Mouse (Mus musculus) neural tube, embryonic 12.5 days (tissue): ENCODE results near the gene Med20. TPM values are rescaled to one million over a fixed set of nuclear protein-coding genes. Genes with fewer than 3 reads are reported as not detected.
A peak's percentile ranks its signal among the peaks of the same experiment; 100 is the strongest.
"Not testable (repeated sequence)": the region's sequence is repeated elsewhere in the genome, so short reads cannot be mapped to it uniquely, and the experiment has no call there.

Experiments used
- ATAC-seq: fragments of 200-750 bp; cut with Nextera tagmentation; 2 replicates; pipeline ENCODE4 v1.8.0; 2017; ENCODE audit warnings: low read depth, mild to moderate bottlenecking, moderate TSS enrichment, moderate library complexity; ENCODE audit not compliant: low FRiP score
- H3K27ac ChIP-seq: fragments of 300-500 bp; sonication (generic); 2 replicates; pipeline ENCODE4 v1.5.1; 2016
- H3K27me3 ChIP-seq: fragments of 300-500 bp; sonication (generic); replicated peaks from 2 replicates; pipeline ENCODE4 v1.6.1; 2016; ENCODE audit warnings: mild to moderate bottlenecking
- H3K36me3 ChIP-seq: fragments of 300-500 bp; sonication (generic); 2 replicates; pipeline ENCODE4 v1.6.1; 2016; ENCODE audit warnings: mild to moderate bottlenecking
- H3K4me1 ChIP-seq: fragments of 300-500 bp; sonication (generic); 2 replicates; pipeline ENCODE4 v1.6.1; 2016
- H3K4me2 ChIP-seq: fragments of 300-500 bp; sonication (generic); replicated peaks from 2 replicates; pipeline ENCODE4 v1.6.1; 2016; ENCODE audit warnings: mild to moderate bottlenecking
- H3K4me3 ChIP-seq: fragments of 300-500 bp; sonication (generic); 2 replicates; pipeline ENCODE4 v1.5.1; 2016
- H3K9ac ChIP-seq: fragments of 300-500 bp; sonication (generic); 2 replicates; pipeline ENCODE4 v1.6.1; 2016; ENCODE audit warnings: mild to moderate bottlenecking
- H3K9me3 ChIP-seq: fragments of 300-500 bp; sonication (generic); 2 replicates; pipeline ENCODE4 v1.6.1; 2016; ENCODE audit warnings: mild to moderate bottlenecking
- WGBS: fragments of 180-500 bp; shearing (Covaris S2); methylation state at CpG from one replicate; pipeline ENCODE4 v1.1.7; 2016; 5-methylcytosine and 5-hydroxymethylcytosine counted together
- polyA plus RNA-seq: library from polyadenylated mRNA; unstranded; fragments of >200 nt; fragmentation: Nextera tagmentation; extraction: Ambion mirVana; gene quantifications from 2 replicates; pipeline ENCODE4 v1.2.1, GENCODE M21; 2016

Med20 gene
- polyA plus RNA-seq, 1 experiment from 2014 or later = 41.6 TPM

DNA sequence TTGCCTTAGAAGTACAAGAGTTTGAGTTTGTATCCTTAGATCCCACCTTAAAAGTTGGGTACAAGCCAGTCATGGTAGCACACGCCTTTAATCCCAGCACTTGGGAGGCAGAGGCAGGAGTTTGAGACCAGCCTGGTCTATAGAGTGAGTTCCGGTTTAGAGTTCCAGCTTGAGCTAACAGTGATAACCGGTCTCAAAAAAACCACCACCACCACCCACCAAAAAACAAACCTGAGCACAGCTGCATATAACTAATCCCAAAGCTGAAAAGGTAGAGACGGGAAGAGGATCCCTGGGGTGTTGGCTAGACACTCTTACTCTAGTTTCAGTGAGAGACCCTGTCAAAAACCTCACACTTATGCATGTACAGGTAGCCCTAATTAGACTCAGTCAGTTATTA is 5.3 kb downstream of the Med20 start:
- peaks cover 13% of the 10 kb centered on the region for H3K4me1 ChIP-seq
- H3K9ac ChIP-seq = no peak overlapping the region
- WGBS = 91% methylated on average over 4 of the region's 4 CpGs
- H3K4me3 ChIP-seq = no peak overlapping the region
- no peaks in the 10 kb centered on the region for H3K9me3 ChIP-seq
- no peak overlapping the region for H3K4me2 ChIP-seq
- ATAC-seq = no peak
- no peaks in the 10 kb centered on the region for H3K27me3 ChIP-seq
- H3K27ac ChIP-seq = no peak overlapping the region
- H3K36me3 ChIP-seq = peaks cover 53% of the 10 kb centered on the region

GRCm38 (mm10) chr17:47617605-47618307 is 6.4 kb downstream of the Med20 start:
- Histone ChIP-seq H3K36me3 (peaks cover 64% of the 10 kb centered on the region), H3K9ac (no peak overlapping the region), H3K4me1 (peaks cover 4% of the 10 kb centered on the region), H3K4me3 (no peak overlapping the region), H3K9me3 (no peaks in the 10 kb centered on the region), H3K27me3 (no peaks in the 10 kb centered on the region), H3K27ac (no peak overlapping the region), H3K4me2 (no peak overlapping the region)
- WGBS = 93% methylated on average over 9 of the region's 9 CpGs
- ATAC-seq = no peak

DNA sequence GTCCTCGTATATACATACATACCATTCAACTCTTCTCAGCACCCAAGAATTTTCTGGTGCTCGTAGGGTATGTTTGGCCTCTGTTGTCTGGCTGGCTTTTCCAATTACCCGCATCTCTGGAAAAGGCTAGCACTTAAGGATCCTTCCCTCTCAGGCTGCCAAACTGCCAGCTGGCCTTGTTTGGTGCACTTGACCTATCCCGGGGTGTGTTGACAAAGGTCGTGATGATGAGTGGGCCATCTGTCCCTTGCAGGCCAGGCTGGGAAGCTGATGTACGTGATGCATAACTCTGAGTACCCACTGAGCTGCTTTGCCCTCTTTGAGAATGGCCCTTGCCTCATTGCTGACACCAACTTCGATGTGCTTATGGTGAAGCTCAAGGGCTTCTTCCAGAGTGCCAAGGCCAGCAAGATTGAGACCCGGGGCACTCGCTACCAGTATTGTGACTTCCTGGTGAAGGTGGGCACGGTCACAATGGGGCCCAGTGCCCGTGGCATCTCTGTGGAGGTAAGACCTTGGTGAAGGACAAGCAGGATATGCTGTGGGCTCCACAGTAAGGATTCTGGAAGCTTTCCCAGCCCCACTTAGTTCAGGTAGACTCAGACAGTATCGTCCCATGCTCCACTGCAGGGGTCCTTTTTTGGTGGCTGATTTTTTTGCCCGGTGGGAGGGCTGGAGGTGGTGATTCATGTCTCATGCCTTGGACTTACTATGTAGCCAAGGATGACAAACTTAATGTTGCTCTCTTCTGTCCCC is 7.4 kb downstream of the Med20 start:
- Histone ChIP-seq H3K4me1 (no peaks in the 10 kb centered on the region), H3K27ac (no peak overlapping the region), H3K9ac (no peak overlapping the region), H3K4me3 (no peak overlapping the region), H3K9me3 (no peaks in the 10 kb centered on the region), H3K4me2 (no peak overlapping the region), H3K36me3 (peaks cover 70% of the 10 kb centered on the region), H3K27me3 (no peaks in the 10 kb centered on the region)
- 89% methylated on average over 13 of the region's 13 CpGs for WGBS
- no peak for ATAC-seq

- Histone ChIP-seq H3K4me3 (no peak overlapping the region), H3K27me3 (no peaks in the 10 kb centered on the region), H3K9me3 (no peaks in the 10 kb centered on the region), H3K27ac (no peak overlapping the region), H3K4me2 (no peak overlapping the region), H3K36me3 (peaks cover 63% of the 10 kb centered on the region), H3K9ac (no peak overlapping the region), H3K4me1 (0 out of 2 replicates have a peak, but pooled peaks cover under 1% of the 10 kb centered on the region)
- ATAC-seq = no peak
- WGBS = 95% methylated on average over 14 of the region's 14 CpGs
Observed at GRCm38 (mm10) chr17:47622912-47623554, 11.7 kb downstream of the Med20 start.

GRCm38 (mm10) chr17:47624572-47624971 is 13.2 kb downstream of the Med20 start:
- peaks cover 53% of the 10 kb centered on the region for H3K36me3 ChIP-seq
- not testable (repeated sequence) for ATAC-seq
- WGBS = 99% methylated on average over 4 of the region's 5 CpGs

DNA sequence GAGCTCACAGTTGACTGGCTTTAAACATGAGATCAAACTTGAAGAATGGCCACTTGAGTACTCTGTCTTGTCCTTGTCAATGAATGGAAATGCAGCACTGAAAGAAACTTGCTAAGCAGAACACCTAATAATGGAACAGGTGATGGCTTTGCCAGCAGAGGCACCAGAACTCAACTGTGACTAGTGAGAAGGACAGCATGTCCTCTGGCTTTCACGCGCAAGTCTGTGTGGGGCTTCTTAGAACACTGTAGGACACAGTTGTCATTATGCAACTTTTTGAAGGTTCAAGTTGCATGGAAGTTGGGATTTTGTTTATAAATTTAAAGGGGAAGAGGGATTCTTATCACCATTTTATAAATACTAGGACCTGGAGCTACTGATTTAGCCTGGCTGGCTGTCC is 13.7 kb downstream of the Med20 start:
- Histone ChIP-seq H3K4me1 (peaks cover 8% of the 10 kb centered on the region; the same call in 1 of the 2 replicates), H3K27me3 (no peaks in the 10 kb centered on the region), H3K36me3 (peaks cover 52% of the 10 kb centered on the region), H3K27ac (no peak overlapping the region), H3K9ac (no peak overlapping the region), H3K9me3 (no peaks in the 10 kb centered on the region), H3K4me2 (no peak overlapping the region), H3K4me3 (no peak overlapping the region)
- WGBS = 97% methylated on average over 2 of the region's 2 CpGs
- no peak for ATAC-seq

More at GRCm38 (mm10) chr17:47624572-47624971, 13.2 kb downstream of the Med20 start:
- not testable (repeated sequence) for H3K4me2 ChIP-seq, H3K4me3 ChIP-seq, H3K27ac ChIP-seq, H3K9ac ChIP-seq, H3K27me3 ChIP-seq, H3K9me3 ChIP-seq, H3K4me1 ChIP-seq

GRCm38 (mm10) chr17:47626031-47626430 is 14.6 kb downstream of the Med20 start:
- H3K9me3 ChIP-seq = no peaks in the 10 kb centered on the region
- no peak overlapping the region for H3K9ac ChIP-seq
- H3K36me3 ChIP-seq = peaks cover 50% of the 10 kb centered on the region
- no peak overlapping the region for H3K4me2 ChIP-seq
- 91% methylated on average over 5 of the region's 5 CpGs for WGBS
- H3K27ac ChIP-seq = no peak overlapping the region
- H3K4me3 ChIP-seq = no peak overlapping the region
- H3K4me1 ChIP-seq = peaks cover 15% of the 10 kb centered on the region
- H3K27me3 ChIP-seq = no peaks in the 10 kb centered on the region
- ATAC-seq = no peak

- WGBS = 76% methylated on average over 2 of the region's 2 CpGs
- H3K4me3 ChIP-seq = no peak overlapping the region
- H3K9ac ChIP-seq = no peak overlapping the region
- no peak for ATAC-seq
- H3K9me3 ChIP-seq = no peaks in the 10 kb centered on the region
- H3K4me2 ChIP-seq = peak overlapping the region; percentile 88
- H3K36me3 ChIP-seq = peaks cover 35% of the 10 kb centered on the region
- H3K27ac ChIP-seq = no peak overlapping the region
- H3K4me1 ChIP-seq = peaks cover 27% of the 10 kb centered on the region
- H3K27me3 ChIP-seq = no peaks in the 10 kb centered on the region
Observed at GRCm38 (mm10) chr17:47627791-47628190, 16.4 kb downstream of the Med20 start.

- Histone ChIP-seq H3K4me2 (peak overlapping the region; percentile 88), H3K9ac (peak overlapping the region; percentile 78), H3K9me3 (no peaks in the 10 kb centered on the region), H3K27ac (peak overlapping the region; percentile 69), H3K4me1 (peaks cover 32% of the 10 kb centered on the region), H3K36me3 (peaks cover 22% of the 10 kb centered on the region), H3K4me3 (peak overlapping the region; percentile 58), H3K27me3 (no peaks in the 10 kb centered on the region)
- ATAC-seq = peak; percentile 94
- under 1% methylated on average over 56 of the region's 63 CpGs for WGBS
Observed at GRCm38 (mm10) chr17:47628851-47629676, 17.7 kb downstream of the Med20 start.

GRCm38 (mm10) chr17:47629717-47630677 is 18.6 kb downstream of the Med20 start:
- ATAC-seq = peak; percentile 72
- WGBS = under 1% methylated on average over 56 of the region's 61 CpGs
- Histone ChIP-seq H3K9me3 (no peaks in the 10 kb centered on the region), H3K4me2 (peak overlapping the region; percentile 88), H3K4me3 (peak overlapping the region; percentile 58), H3K4me1 (peaks cover 32% of the 10 kb centered on the region), H3K27me3 (no peaks in the 10 kb centered on the region), H3K9ac (peak overlapping the region; percentile 78), H3K27ac (peak overlapping the region; percentile 69), H3K36me3 (peaks cover 13% of the 10 kb centered on the region)

DNA sequence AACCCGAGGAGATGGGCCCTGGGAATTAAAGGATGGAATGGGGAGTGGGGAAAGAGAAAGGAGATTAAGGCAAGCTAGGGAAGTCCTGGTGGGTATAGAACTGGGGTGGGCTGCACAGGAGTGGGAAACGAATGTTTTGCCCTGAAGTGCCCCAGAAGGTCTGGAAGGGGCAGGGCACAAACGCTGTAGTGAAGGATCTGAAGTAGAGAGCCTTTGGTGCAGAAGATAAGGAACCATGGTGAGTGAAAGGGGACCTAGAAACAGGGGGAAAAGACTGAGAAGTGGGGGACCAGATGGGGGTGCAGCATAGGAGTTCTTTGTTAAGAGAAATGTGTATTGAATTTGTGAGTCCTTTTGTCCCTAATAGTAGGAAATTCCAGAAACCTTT is 19.3 kb downstream of the Med20 start, which contains the start of gene Usp49:
Usp49 (plus strand) TSS at position 13 of the 388 bp plus-strand sequence.
- no peak for ATAC-seq

More for the DNA sequence above, 19.3 kb downstream of the Med20 start, which contains the start of gene Usp49:
- peak within 1 kb of the TSS; percentile 69 for H3K27ac ChIP-seq
- peaks cover 32% of the 10 kb centered on the region for H3K4me1 ChIP-seq
- 2% methylated on average over 3 of the region's 3 CpGs for whole genome bisulfite sequencing
- H3K27me3 ChIP-seq = no peaks in the 10 kb centered on the region
- peak within 1 kb of the TSS; percentile 58 for H3K4me3 ChIP-seq
- H3K36me3 ChIP-seq = peaks cover 11% of the 10 kb centered on the region
- H3K9ac ChIP-seq = peak within 1 kb of the TSS; percentile 78
- peak within 1 kb of the TSS; percentile 88 for H3K4me2 ChIP-seq
- H3K9me3 ChIP-seq = no peaks in the 10 kb centered on the region
